Mouse (Mus musculus): ENCODE data around the gene Gnaq. TPM values are rescaled to one million over a fixed set of nuclear protein-coding genes. Genes with fewer than 3 reads are reported as not detected.
"Not testable (repeated sequence)": the region's sequence is repeated elsewhere in the genome, so short reads cannot be mapped to it uniquely, and the experiment has no call there.

The Gnaq gene
- polyA plus RNA-seq, 1 experiment from 2014 or later: 18.1 TPM

GRCm38 (mm10) chr19:16260435-16260832 is 127.8 kb downstream of the Gnaq start:
- no peak for ATAC-seq (ENCODE audit: insufficient number of reproducible peaks, low FRiP score)
- no peaks in the 10 kb centered on the region for H3K27me3 ChIP-seq (replicated peaks)
- H3K4me1 ChIP-seq (replicated peaks): peaks cover 45% of the 10 kb centered on the region
- H3K9me3 ChIP-seq (replicated peaks): no peaks in the 10 kb centered on the region
- no peaks in the 10 kb centered on the region for H3K36me3 ChIP-seq
- 65% methylated on average over 2 of the region's 2 CpGs for WGBS
- H3K27ac ChIP-seq (ENCODE audit: poor library complexity, severe bottlenecking): no peak overlapping the region
- no peak overlapping the region for H3K9ac ChIP-seq
- H3K4me2 ChIP-seq: no peak overlapping the region
- no peak overlapping the region for H3K4me3 ChIP-seq

GRCm38 (mm10) chr19:16260973-16261372 is 128.3 kb downstream of the Gnaq start:
- H3K4me1 ChIP-seq (replicated peaks): peaks cover 41% of the 10 kb centered on the region
- H3K36me3 ChIP-seq: no peaks in the 10 kb centered on the region
- H3K9me3 ChIP-seq (replicated peaks): no peaks in the 10 kb centered on the region
- H3K9ac ChIP-seq: no peak overlapping the region
- H3K4me3 ChIP-seq: no peak overlapping the region
- 17% methylated on average over 1 of the region's 1 CpGs for WGBS
- 0 out of 2 replicates have a peak, but pooled peaks have one; percentile 55 for ATAC-seq (ENCODE audit: insufficient number of reproducible peaks, low FRiP score)
- no peak overlapping the region for H3K4me2 ChIP-seq
- no peaks in the 10 kb centered on the region for H3K27me3 ChIP-seq (replicated peaks)
- H3K27ac ChIP-seq (ENCODE audit: poor library complexity, severe bottlenecking): no peak overlapping the region

- peaks cover 38% of the 10 kb centered on the region for H3K4me1 ChIP-seq (replicated peaks)
- no peak overlapping the region for H3K4me3 ChIP-seq
- H3K36me3 ChIP-seq: no peaks in the 10 kb centered on the region
- no peaks in the 10 kb centered on the region for H3K9me3 ChIP-seq (replicated peaks)
- H3K9ac ChIP-seq: no peak overlapping the region
- ATAC-seq (ENCODE audit: insufficient number of reproducible peaks, low FRiP score): no peak
- H3K27ac ChIP-seq (ENCODE audit: poor library complexity, severe bottlenecking): no peak overlapping the region
- H3K4me2 ChIP-seq: no peak overlapping the region
- WGBS: 54% methylated on average over 6 of the region's 6 CpGs
- no peaks in the 10 kb centered on the region for H3K27me3 ChIP-seq (replicated peaks)
Observed at GRCm38 (mm10) chr19:16261631-16262030, 129.0 kb downstream of the Gnaq start.

GRCm38 (mm10) chr19:16262340-16262739 is 129.7 kb downstream of the Gnaq start:
- Histone ChIP-seq H3K36me3 (no peaks in the 10 kb centered on the region), H3K4me3 (no peak overlapping the region), H3K27me3 (replicated peaks) (no peaks in the 10 kb centered on the region), H3K9me3 (replicated peaks) (no peaks in the 10 kb centered on the region), H3K9ac (no peak overlapping the region), H3K4me1 (replicated peaks) (peaks cover 35% of the 10 kb centered on the region), H3K27ac (ENCODE audit: poor library complexity, severe bottlenecking) (no peak overlapping the region), H3K4me2 (no peak overlapping the region)
- no peak for ATAC-seq (ENCODE audit: insufficient number of reproducible peaks, low FRiP score)
- 87% methylated on average over 4 of the region's 4 CpGs for WGBS

GRCm38 (mm10) chr19:16267362-16267761 is 134.7 kb downstream of the Gnaq start:
- not testable (repeated sequence) for H3K27me3 ChIP-seq (replicated peaks); H3K4me1 ChIP-seq (replicated peaks); H3K4me2 ChIP-seq; H3K9ac ChIP-seq; H3K36me3 ChIP-seq; H3K27ac ChIP-seq (ENCODE audit: poor library complexity, severe bottlenecking); H3K4me3 ChIP-seq; ATAC-seq (ENCODE audit: insufficient number of reproducible peaks, low FRiP score); H3K9me3 ChIP-seq (replicated peaks)
- WGBS: 96% methylated on average over 9 of the region's 16 CpGs

- Histone ChIP-seq H3K9me3 (replicated peaks) (no peaks in the 10 kb centered on the region), H3K9ac (no peak overlapping the region)
- no peak for ATAC-seq (ENCODE audit: insufficient number of reproducible peaks, low FRiP score)
Observed at GRCm38 (mm10) chr19:16270236-16270635, 137.6 kb downstream of the Gnaq start.

GRCm38 (mm10) chr19:16271002-16271401 is 138.4 kb downstream of the Gnaq start:
- WGBS: 83% methylated on average over 1 of the region's 1 CpGs
- Histone ChIP-seq H3K27ac (ENCODE audit: poor library complexity, severe bottlenecking) (no peak overlapping the region), H3K4me2 (no peak overlapping the region), H3K9me3 (replicated peaks) (no peaks in the 10 kb centered on the region), H3K27me3 (replicated peaks) (no peaks in the 10 kb centered on the region), H3K9ac (no peak overlapping the region), H3K4me3 (no peak overlapping the region), H3K4me1 (replicated peaks) (peaks cover 5% of the 10 kb centered on the region), H3K36me3 (no peaks in the 10 kb centered on the region)
- no peak for ATAC-seq (ENCODE audit: insufficient number of reproducible peaks, low FRiP score)

More at GRCm38 (mm10) chr19:16270236-16270635, 137.6 kb downstream of the Gnaq start:
- Histone ChIP-seq H3K36me3 (no peaks in the 10 kb centered on the region), H3K27me3 (replicated peaks) (no peaks in the 10 kb centered on the region), H3K4me3 (no peak overlapping the region), H3K4me2 (no peak overlapping the region), H3K4me1 (replicated peaks) (peaks cover 5% of the 10 kb centered on the region), H3K27ac (ENCODE audit: poor library complexity, severe bottlenecking) (no peak overlapping the region)
- 88% methylated on average over 6 of the region's 6 CpGs for WGBS

- no peak overlapping the region for H3K4me3 ChIP-seq
- no peaks in the 10 kb centered on the region for H3K9me3 ChIP-seq (replicated peaks)
- peaks cover 5% of the 10 kb centered on the region for H3K4me1 ChIP-seq (replicated peaks)
- ATAC-seq (ENCODE audit: insufficient number of reproducible peaks, low FRiP score): no peak
- no peak overlapping the region for H3K4me2 ChIP-seq
- WGBS: 54% methylated on average over 4 of the region's 4 CpGs
- H3K27me3 ChIP-seq (replicated peaks): no peaks in the 10 kb centered on the region
- no peaks in the 10 kb centered on the region for H3K36me3 ChIP-seq
- H3K9ac ChIP-seq: no peak overlapping the region
- no peak overlapping the region for H3K27ac ChIP-seq (ENCODE audit: poor library complexity, severe bottlenecking)
Observed at GRCm38 (mm10) chr19:16273021-16273420, 140.4 kb downstream of the Gnaq start.

GRCm38 (mm10) chr19:16280231-16280630 is 147.6 kb downstream of the Gnaq start:
- Histone ChIP-seq H3K27me3 (replicated peaks) (no peaks in the 10 kb centered on the region), H3K4me3 (no peak overlapping the region), H3K9me3 (replicated peaks) (no peaks in the 10 kb centered on the region), H3K4me2 (no peak overlapping the region), H3K27ac (ENCODE audit: poor library complexity, severe bottlenecking) (no peak overlapping the region), H3K4me1 (replicated peaks) (peaks cover 38% of the 10 kb centered on the region), H3K36me3 (peaks cover 6% of the 10 kb centered on the region; the same call in 1 of the 2 replicates), H3K9ac (no peak overlapping the region)
- ATAC-seq (ENCODE audit: insufficient number of reproducible peaks, low FRiP score): no peak
- WGBS: 81% methylated on average over 4 of the region's 4 CpGs

GRCm38 (mm10) chr19:16285051-16286028 is 152.7 kb downstream of the Gnaq start:
- no peaks in the 10 kb centered on the region for H3K9me3 ChIP-seq (replicated peaks)
- no peak overlapping the region for H3K9ac ChIP-seq
- 67% methylated on average over 11 of the region's 11 CpGs for WGBS
- no peak overlapping the region for H3K4me2 ChIP-seq
- no peak for ATAC-seq (ENCODE audit: insufficient number of reproducible peaks, low FRiP score)
- no peaks in the 10 kb centered on the region for H3K36me3 ChIP-seq
- no peak overlapping the region for H3K4me3 ChIP-seq
- H3K27me3 ChIP-seq (replicated peaks): no peaks in the 10 kb centered on the region
- H3K27ac ChIP-seq (ENCODE audit: poor library complexity, severe bottlenecking): peak overlapping the region; percentile 56; the same call in 1 of the 2 replicates
- peaks cover 55% of the 10 kb centered on the region for H3K4me1 ChIP-seq (replicated peaks)

- peak; percentile 72 for ATAC-seq (ENCODE audit: insufficient number of reproducible peaks, low FRiP score)
- Histone ChIP-seq H3K36me3 (no peaks in the 10 kb centered on the region), H3K4me2 (no peak overlapping the region), H3K4me3 (no peak overlapping the region), H3K4me1 (replicated peaks) (peaks cover 48% of the 10 kb centered on the region), H3K27ac (ENCODE audit: poor library complexity, severe bottlenecking) (peak overlapping the region; percentile 76), H3K9ac (no peak overlapping the region), H3K27me3 (replicated peaks) (no peaks in the 10 kb centered on the region), H3K9me3 (replicated peaks) (no peaks in the 10 kb centered on the region)
- WGBS: 34% methylated on average over 10 of the region's 10 CpGs
Observed at GRCm38 (mm10) chr19:16286451-16287175, 154.0 kb downstream of the Gnaq start.
